Mouse (Mus musculus) bone marrow, adult 2 months (tissue): ENCODE data around the gene Plekho1.

ENCODE experiments used
- CTCF ChIP-seq: fragments of 200-500 bp; IDR thresholded peaks from 2 replicates; pipeline ENCODE4 v1.5.1; 2011; ENCODE audit warnings: low read length, control low read depth; ENCODE audit not compliant: control insufficient read depth, insufficient read depth
- POLR2A ChIP-seq: fragments of 200-500 bp; IDR thresholded peaks from 2 replicates; pipeline ENCODE4 v1.6.1; 2011; ENCODE audit warnings: low read depth, mild to moderate bottlenecking, control low read depth, low read length, borderline replicate concordance; ENCODE audit not compliant: control insufficient read depth

- no peak for TF ChIP-seq CTCF
- no peak for TF ChIP-seq POLR2A
Observed at GRCm38 (mm10) chr3:96036796-96037195, 41.0 kb upstream of the Plekho1 start.
